Mouse (Mus musculus): Measurements from ENCODE around the gene Fa2h.

Gene Fa2h

GRCm38 (mm10) chr8:111393391-111394363, at the start of gene Fa2h:
Fa2h (minus strand) TSS chr8:111393824.
- peak; percentile 81 for DNase-seq

GRCm38 (mm10) chr8:111439189-111439588, 45.6 kb upstream of the Fa2h start:
- peak; percentile 55 for DNase-seq

- DNase-seq = no peak
Measured at GRCm38 (mm10) chr8:111435071-111435828, 41.6 kb upstream of the Fa2h start.

- DNase-seq = no peak
Measured at GRCm38 (mm10) chr8:111424646-111425045, 31.0 kb upstream of the Fa2h start.

- no peak for DNase-seq
Measured at GRCm38 (mm10) chr8:111424181-111424580, 30.6 kb upstream of the Fa2h start.

GRCm38 (mm10) chr8:111422614-111423013, 29.0 kb upstream of the Fa2h start:
- no peak for DNase-seq

- no peak for DNase-seq
Measured at GRCm38 (mm10) chr8:111419171-111419570, 25.5 kb upstream of the Fa2h start.

GRCm38 (mm10) chr8:111418601-111419000, 25.0 kb upstream of the Fa2h start:
- peak; percentile 19 for DNase-seq

GRCm38 (mm10) chr8:111417222-111417621, 23.6 kb upstream of the Fa2h start:
- no peak for DNase-seq

- no peak for DNase-seq
Measured at GRCm38 (mm10) chr8:111403391-111403790, 9.8 kb upstream of the Fa2h start.

GRCm38 (mm10) chr8:111391268-111391667, 2.4 kb downstream of the Fa2h start:
- no peak for DNase-seq

GRCm38 (mm10) chr8:111390837-111391236, 2.8 kb downstream of the Fa2h start:
- DNase-seq = no peak

- no peak for DNase-seq
Measured at GRCm38 (mm10) chr8:111389581-111389980, 4.0 kb downstream of the Fa2h start.

- no peak for DNase-seq
Measured at GRCm38 (mm10) chr8:111385915-111386314, 7.7 kb downstream of the Fa2h start.

GRCm38 (mm10) chr8:111384628-111385027, 9.0 kb downstream of the Fa2h start:
- DNase-seq = no peak

GRCm38 (mm10) chr8:111375192-111375591, 18.4 kb downstream of the Fa2h start:
- DNase-seq = no peak

GRCm38 (mm10) chr8:111369711-111370110, 23.9 kb downstream of the Fa2h start:
- DNase-seq = no peak

GRCm38 (mm10) chr8:111367350-111367749, 26.3 kb downstream of the Fa2h start:
- no peak for DNase-seq

GRCm38 (mm10) chr8:111366610-111367234, 26.9 kb downstream of the Fa2h start:
- no peak for DNase-seq

GRCm38 (mm10) chr8:111363489-111363888, 30.1 kb downstream of the Fa2h start:
- no peak for DNase-seq

GRCm38 (mm10) chr8:111360579-111361209, 32.9 kb downstream of the Fa2h start:
- no peak for DNase-seq

- DNase-seq = no peak
Measured at GRCm38 (mm10) chr8:111359936-111360335, 33.7 kb downstream of the Fa2h start.

GRCm38 (mm10) chr8:111358905-111359304, 34.7 kb downstream of the Fa2h start:
- no peak for DNase-seq

All from liver (tissue).